Mouse (Mus musculus) hindbrain, embryonic 14.5 days (tissue): Measurements from ENCODE around the gene Slc24a2. TPM values are rescaled to one million over a fixed set of nuclear protein-coding genes. Genes with fewer than 3 reads are reported as not detected.

ENCODE experiments used
- ATAC-seq: fragments of 200-750 bp; cut with Nextera tagmentation; 2 replicates; pipeline ENCODE4 v1.8.0; 2017; ENCODE audit warnings: moderate number of reproducible peaks, mild to moderate bottlenecking, moderate TSS enrichment, moderate library complexity; ENCODE audit not compliant: low FRiP score
- DNase-seq: peaks from one replicate; pipeline ENCODE4 v3.0.0-alpha.2; 2015; ENCODE audit warnings: low spot score
- H3K27ac ChIP-seq: fragments of 300-500 bp; sonication (generic); 2 replicates; pipeline ENCODE4 v1.5.1; 2014; ENCODE audit warnings: mild to moderate bottlenecking, moderate library complexity
- H3K27me3 ChIP-seq: fragments of 300-500 bp; sonication (generic); 2 replicates; pipeline ENCODE4 v1.6.1; 2014; ENCODE audit warnings: mild to moderate bottlenecking, low read length, mixed read lengths; ENCODE audit not compliant: control insufficient read depth, insufficient read depth
- H3K36me3 ChIP-seq: fragments of 300-500 bp; sonication (generic); replicated peaks from 2 replicates; pipeline ENCODE4 v1.6.1; 2014; ENCODE audit not compliant: control insufficient read depth, insufficient read depth
- H3K4me1 ChIP-seq: fragments of 300-500 bp; sonication (generic); replicated peaks from 2 replicates; pipeline ENCODE4 v1.6.1; 2014; ENCODE audit warnings: antibody characterized with exemption, low read length, mixed read lengths; ENCODE audit not compliant: control insufficient read depth, insufficient read depth
- H3K4me2 ChIP-seq: fragments of 300-500 bp; sonication (generic); replicated peaks from 2 replicates; pipeline ENCODE4 v1.6.1; 2014; ENCODE audit warnings: mild to moderate bottlenecking, moderate library complexity
- H3K4me3 ChIP-seq: fragments of 300-500 bp; sonication (generic); replicated peaks from 2 replicates; pipeline ENCODE4 v1.5.1; 2014; ENCODE audit warnings: mild to moderate bottlenecking, low read length
- H3K9ac ChIP-seq: fragments of 300-500 bp; sonication (generic); 2 replicates; pipeline ENCODE4 v1.6.1; 2014
- H3K9me3 ChIP-seq: fragments of 300-500 bp; sonication (generic); 2 replicates; pipeline ENCODE4 v1.6.1; 2016; ENCODE audit warnings: low read length; ENCODE audit not compliant: control insufficient read depth
- WGBS: fragments of 180-500 bp; shearing (Covaris S2); extraction: QIAGEN DNeasy Blood & Tissue Kit; methylation state at CpG from one replicate; pipeline ENCODE4 v1.1.7; 2014; 5-methylcytosine and 5-hydroxymethylcytosine counted together
- polyA plus RNA-seq: library from polyadenylated mRNA; unstranded; fragments of >200 nt; fragmentation: Nextera tagmentation; extraction: Ambion mirVana; gene quantifications from 2 replicates; pipeline ENCODE4 v1.2.1, GENCODE M21; 2014

Gene Slc24a2
- polyA plus RNA-seq: 5.7 and 6.5 TPM in 2 replicates

DNA sequence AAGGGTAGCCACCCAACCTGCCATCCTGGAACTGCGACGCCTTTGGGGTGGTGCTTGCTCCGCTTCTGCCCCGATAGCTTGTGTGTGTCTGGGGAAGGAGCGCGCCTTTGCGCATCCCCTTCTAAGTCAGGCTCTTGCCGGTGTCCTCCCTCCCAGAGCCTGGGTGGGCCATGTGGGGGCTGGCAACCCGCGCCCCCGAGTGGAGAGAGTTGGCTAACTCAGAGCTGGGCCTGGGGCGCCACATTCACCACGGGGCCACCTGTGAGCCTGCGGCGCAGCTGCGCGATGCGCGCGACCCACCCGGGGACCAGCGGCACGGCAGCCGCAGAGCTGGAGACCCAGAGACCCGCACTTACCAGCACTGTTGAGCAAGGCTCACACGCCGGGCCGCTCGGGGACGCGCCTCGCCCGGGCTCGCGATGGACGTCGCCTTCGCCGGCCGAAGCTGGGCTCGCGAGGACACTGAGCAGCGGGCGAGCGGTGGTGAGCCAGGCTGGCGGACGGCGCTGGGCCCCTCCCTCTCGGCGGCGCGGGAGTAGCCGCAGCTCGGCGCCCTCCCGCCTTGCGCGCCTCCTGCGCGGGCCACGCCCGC, at the start of gene Slc24a2:
Slc24a2 (minus strand) TSS at position 518 of the 592 bp plus-strand sequence.
- Histone ChIP-seq H3K4me2 (peak within 1 kb of the TSS; percentile 92), H3K9ac (peak within 1 kb of the TSS; percentile 73)
- under 1% methylated on average over 60 of the region's 62 CpGs for WGBS

DNA sequence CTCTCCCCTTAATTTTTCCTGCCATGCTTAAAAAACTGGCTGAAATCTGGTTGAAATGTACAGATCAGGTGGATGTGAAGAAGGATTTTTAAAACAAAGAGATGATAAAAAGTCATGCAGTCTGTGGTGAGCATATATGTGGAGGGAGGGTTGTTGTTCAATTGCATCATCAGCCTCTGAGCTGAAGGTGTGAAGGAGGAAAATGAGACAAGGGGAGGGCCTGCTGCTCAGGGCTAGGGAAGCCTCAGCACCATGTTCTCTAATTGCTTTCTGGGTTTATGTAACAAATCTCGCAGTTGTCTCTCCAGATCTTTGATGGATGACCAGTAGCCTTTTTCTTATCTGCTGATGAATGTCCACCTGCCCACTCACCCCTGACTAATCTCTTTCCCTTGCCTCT, 44.5 kb upstream of the Slc24a2 start:
- no peaks in the 10 kb centered on the region for H3K4me1 ChIP-seq
- H3K27ac ChIP-seq: no peak overlapping the region
- no peaks in the 10 kb centered on the region for H3K9me3 ChIP-seq
- no peak for ATAC-seq
- no peak overlapping the region for H3K4me2 ChIP-seq
- no peak overlapping the region for H3K9ac ChIP-seq
- no peaks in the 10 kb centered on the region for H3K27me3 ChIP-seq
- no peak for DNase-seq
- no peak overlapping the region for H3K4me3 ChIP-seq
- no peaks in the 10 kb centered on the region for H3K36me3 ChIP-seq
- WGBS: 18% methylated on average over 1 of the region's 1 CpGs

More for the DNA sequence above, at the start of gene Slc24a2:
- H3K36me3 ChIP-seq: no peaks in the 10 kb centered on the region
- H3K4me1 ChIP-seq: peaks cover 16% of the 10 kb centered on the region
- DNase-seq: peak; percentile 64
- ATAC-seq: peak; percentile 91
- H3K4me3 ChIP-seq: peak within 1 kb of the TSS; percentile 68
- peak within 1 kb of the TSS; percentile 70 for H3K27ac ChIP-seq
- no peaks in the 10 kb centered on the region for H3K9me3 ChIP-seq
- H3K27me3 ChIP-seq: peaks cover 6% of the 10 kb centered on the region; the same call in 1 of the 2 replicates

DNA sequence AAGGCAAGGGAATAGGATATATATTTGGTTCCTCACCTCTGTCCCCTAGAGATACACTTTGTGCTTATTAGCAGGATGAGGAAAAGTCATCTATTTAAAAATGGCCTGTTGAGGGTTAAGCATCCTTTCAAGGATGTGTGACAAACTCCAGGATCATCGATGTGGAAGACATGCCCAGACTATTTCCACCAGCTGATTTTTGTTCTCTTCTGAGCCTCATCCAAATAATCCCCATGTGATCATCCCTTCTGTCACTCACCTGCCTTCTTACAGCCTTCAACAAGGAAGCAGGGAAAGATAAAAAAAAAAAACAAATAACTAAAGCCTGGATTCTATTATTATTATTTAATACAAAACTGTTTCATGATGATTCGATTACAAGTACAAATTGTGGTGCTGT, 44.0 kb upstream of the Slc24a2 start:
- no peak overlapping the region for H3K4me3 ChIP-seq
- H3K27ac ChIP-seq: no peak overlapping the region
- H3K4me2 ChIP-seq: no peak overlapping the region
- H3K36me3 ChIP-seq: no peaks in the 10 kb centered on the region
- H3K9me3 ChIP-seq: no peaks in the 10 kb centered on the region
- H3K4me1 ChIP-seq: no peaks in the 10 kb centered on the region
- no peaks in the 10 kb centered on the region for H3K27me3 ChIP-seq
- no peak overlapping the region for H3K9ac ChIP-seq
- 73% methylated on average over 2 of the region's 2 CpGs for WGBS
- ATAC-seq (no peak), DNase-seq (no peak)

DNA sequence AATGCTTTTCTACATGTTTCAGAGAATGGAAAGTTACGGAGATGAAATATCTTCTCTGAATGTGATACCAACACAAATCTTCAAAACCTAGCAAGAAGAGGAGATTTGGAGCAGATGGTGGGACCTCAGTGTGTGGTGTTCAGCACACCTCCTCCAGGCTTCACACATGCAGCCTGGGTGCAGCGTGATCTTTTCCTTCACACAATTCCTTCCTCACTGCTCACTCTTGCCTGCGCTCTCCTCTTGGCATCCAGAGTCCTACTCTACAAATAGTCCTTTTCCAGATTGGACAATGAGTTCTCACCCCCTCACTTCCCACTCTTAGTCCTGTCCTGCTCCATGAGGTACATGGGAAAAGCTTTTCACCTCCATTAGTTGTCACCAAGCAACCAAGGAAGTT, 43.2 kb upstream of the Slc24a2 start:
- Histone ChIP-seq H3K4me1 (no peaks in the 10 kb centered on the region), H3K9me3 (no peaks in the 10 kb centered on the region), H3K9ac (no peak overlapping the region), H3K27me3 (no peaks in the 10 kb centered on the region), H3K4me3 (no peak overlapping the region), H3K4me2 (no peak overlapping the region), H3K27ac (no peak overlapping the region), H3K36me3 (no peaks in the 10 kb centered on the region)
- DNase-seq: no peak
- WGBS: 93% methylated on average over 3 of the region's 3 CpGs
- ATAC-seq: no peak

DNA sequence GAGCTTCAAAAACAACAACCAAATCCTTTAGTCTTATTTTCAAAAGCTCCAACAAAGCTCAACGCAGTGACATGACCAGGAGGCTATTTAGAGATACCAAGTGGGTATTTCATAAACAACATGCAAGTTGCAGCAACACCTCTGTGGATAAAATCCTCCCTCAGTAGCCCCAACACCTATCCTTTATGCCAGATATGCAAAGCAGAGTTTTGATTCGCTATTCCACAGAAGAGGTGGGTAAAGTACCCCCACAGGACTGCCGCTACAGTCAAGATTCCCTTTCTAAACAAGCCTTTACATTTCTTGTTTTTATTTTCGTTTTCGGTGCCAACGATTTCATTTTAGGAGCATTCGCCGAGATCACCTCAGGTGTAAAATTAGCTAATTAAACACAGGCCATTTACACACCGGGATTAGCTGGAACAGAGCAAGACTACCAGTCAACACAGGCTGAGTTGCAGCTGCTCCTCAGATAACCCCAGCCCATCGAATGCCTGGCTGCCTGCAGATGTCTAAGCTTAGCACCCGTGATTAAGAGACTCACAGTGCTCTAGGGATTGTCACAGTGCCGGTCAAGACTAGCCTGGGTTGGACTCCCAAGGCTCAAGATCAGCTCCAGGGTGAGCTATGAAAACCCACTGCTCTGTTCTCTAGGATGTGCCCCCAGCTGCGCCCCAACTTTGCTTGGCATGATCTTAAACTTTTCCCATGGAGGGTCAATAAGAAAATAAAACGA, 885 bp downstream of the Slc24a2 start:
- ATAC-seq: peak; percentile 63
- Histone ChIP-seq H3K4me1 (peaks cover 16% of the 10 kb centered on the region), H3K9me3 (no peaks in the 10 kb centered on the region), H3K36me3 (no peaks in the 10 kb centered on the region), H3K27ac (peak overlapping the region; percentile 70; the same call in 1 of the 2 replicates), H3K9ac (peak overlapping the region; percentile 73), H3K4me2 (peak overlapping the region; percentile 92), H3K27me3 (peaks cover 6% of the 10 kb centered on the region; the same call in 1 of the 2 replicates), H3K4me3 (peak overlapping the region; percentile 68)
- no peak for DNase-seq
- 13% methylated on average over 14 of the region's 14 CpGs for WGBS

DNA sequence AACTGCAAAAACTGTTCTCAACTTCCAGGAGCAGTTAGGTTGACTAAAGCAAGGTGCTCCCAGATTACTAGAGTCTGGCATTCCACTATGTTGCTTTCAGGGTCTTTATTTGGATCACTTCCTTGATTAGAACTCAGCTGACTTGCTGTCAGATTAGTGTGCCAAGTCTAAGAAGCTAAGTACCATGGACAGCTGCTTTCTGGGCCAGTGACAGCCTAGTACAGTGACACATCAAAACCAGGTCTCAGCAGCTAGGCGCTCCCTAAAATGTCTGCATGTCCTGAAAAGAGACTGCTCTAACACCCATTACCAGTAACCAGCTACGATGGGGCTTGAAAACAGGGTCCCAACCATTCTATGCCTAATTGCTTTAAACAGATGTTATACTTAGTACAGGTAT, 8.7 kb downstream of the Slc24a2 start:
- Histone ChIP-seq H3K4me2 (no peak overlapping the region), H3K36me3 (no peaks in the 10 kb centered on the region), H3K4me3 (no peak overlapping the region), H3K9ac (no peak overlapping the region), H3K9me3 (0 out of 2 replicates have a peak, but pooled peaks cover 7% of the 10 kb centered on the region), H3K27ac (no peak overlapping the region), H3K27me3 (no peaks in the 10 kb centered on the region), H3K4me1 (no peaks in the 10 kb centered on the region)
- DNase-seq (no peak), ATAC-seq (no peak; the same call in 1 of the 2 replicates)
- WGBS: 70% methylated on average over 2 of the region's 2 CpGs

DNA sequence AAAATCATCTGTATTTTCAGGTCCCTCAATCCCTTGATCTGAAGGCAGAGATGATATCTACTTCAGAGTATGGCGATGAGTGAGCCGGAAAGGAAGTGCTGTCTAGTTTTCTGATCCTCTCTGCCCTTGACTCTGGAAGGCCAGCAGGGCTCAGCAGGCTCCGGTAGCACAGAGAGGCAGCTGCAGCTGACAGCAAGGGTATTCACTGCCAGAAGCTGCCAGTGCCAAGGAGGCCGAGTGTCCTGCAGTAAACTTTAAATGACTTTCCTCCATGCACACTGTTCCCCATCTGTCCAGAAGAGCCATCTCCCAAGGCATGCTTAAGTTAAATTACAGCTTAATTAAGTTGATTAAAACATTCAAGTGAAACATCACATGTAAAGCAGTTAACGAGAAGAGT, 12.1 kb downstream of the Slc24a2 start:
- Histone ChIP-seq H3K4me2 (no peak overlapping the region), H3K4me3 (no peak overlapping the region), H3K9ac (no peak overlapping the region), H3K4me1 (no peaks in the 10 kb centered on the region), H3K27ac (no peak overlapping the region), H3K27me3 (no peaks in the 10 kb centered on the region), H3K36me3 (no peaks in the 10 kb centered on the region), H3K9me3 (0 out of 2 replicates have a peak, but pooled peaks cover 4% of the 10 kb centered on the region)
- 58% methylated on average over 5 of the region's 5 CpGs for WGBS
- ATAC-seq: no peak
- no peak for DNase-seq

DNA sequence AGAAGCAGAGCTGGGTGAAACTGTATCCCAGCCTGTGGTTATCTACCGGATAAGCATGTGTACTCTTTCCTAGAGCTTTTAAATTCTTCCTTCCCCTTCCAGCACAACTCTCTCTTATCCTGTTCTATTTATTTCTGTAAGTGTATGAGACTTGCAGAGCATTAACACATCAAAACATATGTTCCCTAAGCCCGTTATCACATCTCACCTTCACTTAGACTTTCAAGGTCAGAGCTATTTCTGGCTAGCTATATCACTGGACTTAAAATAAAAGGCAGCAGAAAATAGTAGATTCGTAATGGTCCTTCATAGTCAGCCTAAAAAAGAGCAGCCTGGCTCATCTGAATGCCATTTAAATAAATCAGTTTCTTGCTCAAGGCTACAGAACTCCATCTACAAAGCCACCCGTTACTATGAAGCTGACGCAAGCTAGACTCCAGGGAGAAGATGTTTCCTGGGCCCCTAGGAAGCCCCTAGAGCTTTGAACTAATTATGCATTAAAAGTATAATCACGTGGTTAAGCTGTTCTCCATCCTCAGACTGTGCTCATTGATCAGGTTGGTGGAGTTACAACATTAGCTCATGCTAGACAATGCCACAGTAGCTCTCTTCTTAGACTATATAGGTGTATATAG, 18.8 kb downstream of the Slc24a2 start:
- DNase-seq: no peak
- no peak overlapping the region for H3K9ac ChIP-seq
- WGBS: 53% methylated on average over 6 of the region's 6 CpGs
- peak overlapping the region; percentile 45; the same call in 1 of the 2 replicates for H3K27ac ChIP-seq
- 0 out of 2 replicates have a peak, but pooled peaks cover 3% of the 10 kb centered on the region for H3K4me1 ChIP-seq
- no peaks in the 10 kb centered on the region for H3K9me3 ChIP-seq
- H3K4me3 ChIP-seq: no peak overlapping the region
- peak; percentile 21; the same call in 1 of the 2 replicates for ATAC-seq
- no peaks in the 10 kb centered on the region for H3K27me3 ChIP-seq
- H3K4me2 ChIP-seq: no peak overlapping the region
- no peaks in the 10 kb centered on the region for H3K36me3 ChIP-seq

DNA sequence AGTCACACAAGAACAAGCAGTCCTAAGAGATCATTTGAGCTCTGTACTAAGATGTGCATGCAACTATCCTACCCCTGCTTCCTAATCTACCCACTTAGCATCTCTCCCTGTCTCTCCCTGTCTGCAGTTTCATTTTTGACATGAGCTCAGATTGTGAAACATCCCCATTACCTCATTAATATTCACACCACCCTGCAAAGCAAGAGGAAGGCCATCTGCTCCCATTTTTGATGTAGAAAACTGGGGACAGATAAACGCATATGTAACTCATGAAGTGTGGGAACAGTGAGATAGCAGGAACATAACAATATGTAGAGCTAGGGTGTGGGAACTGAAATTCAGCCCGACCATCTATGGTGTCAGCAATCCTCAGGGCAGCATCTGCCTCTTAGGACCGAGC, 19.7 kb downstream of the Slc24a2 start:
- Histone ChIP-seq H3K4me2 (no peak overlapping the region), H3K9me3 (no peaks in the 10 kb centered on the region), H3K9ac (no peak overlapping the region), H3K4me1 (0 out of 2 replicates have a peak, but pooled peaks cover 3% of the 10 kb centered on the region), H3K36me3 (no peaks in the 10 kb centered on the region), H3K4me3 (no peak overlapping the region), H3K27me3 (no peaks in the 10 kb centered on the region), H3K27ac (no peak overlapping the region)
- WGBS: 59% methylated on average over 3 of the region's 3 CpGs
- ATAC-seq: no peak
- no peak for DNase-seq
